Mouse (Mus musculus) forebrain, embryonic 10.5 days (tissue): ENCODE results near the gene Il6st. TPM values are rescaled to one million over a fixed set of nuclear protein-coding genes. Genes with fewer than 3 reads are reported as not detected.
A peak's percentile ranks its signal among the peaks of the same experiment; 100 is the strongest.

ENCODE experiments used
- DNase-seq: peaks from one replicate; pipeline ENCODE4 v3.0.0-alpha.2; 2017; ENCODE audit warnings: low spot score; ENCODE audit errors: extremely low spot score
- H3K27ac ChIP-seq: fragments of 300-500 bp; sonication (generic); 2 replicates; pipeline ENCODE4 v1.5.1; 2016; ENCODE audit warnings: mild to moderate bottlenecking
- H3K27me3 ChIP-seq: fragments of 300-500 bp; sonication (generic); 2 replicates; pipeline ENCODE4 v1.6.1; 2016; ENCODE audit warnings: mild to moderate bottlenecking; ENCODE audit not compliant: poor library complexity, severe bottlenecking
- H3K36me3 ChIP-seq: fragments of 300-500 bp; sonication (generic); replicated peaks from 2 replicates; pipeline ENCODE4 v1.6.1; 2016; ENCODE audit warnings: mild to moderate bottlenecking, moderate library complexity
- H3K4me1 ChIP-seq: fragments of 300-500 bp; sonication (generic); 2 replicates; pipeline ENCODE4 v1.6.1; 2016
- H3K4me3 ChIP-seq: fragments of 300-500 bp; sonication (generic); 2 replicates; pipeline ENCODE4 v1.5.1; 2016; ENCODE audit warnings: mild to moderate bottlenecking, moderate library complexity
- H3K9me3 ChIP-seq: fragments of 300-500 bp; sonication (generic); 2 replicates; pipeline ENCODE4 v1.6.1; 2016; ENCODE audit warnings: mild to moderate bottlenecking, moderate library complexity
- WGBS: fragments of 180-500 bp; shearing (Covaris S2); methylation state at CpG from one replicate; pipeline ENCODE4 v1.1.7; 2016; 5-methylcytosine and 5-hydroxymethylcytosine counted together
- polyA plus RNA-seq: library from polyadenylated mRNA; unstranded; fragments of >200 nt; fragmentation: Nextera tagmentation; extraction: Ambion mirVana; gene quantifications from 2 replicates; pipeline ENCODE4 v1.2.1, GENCODE M21; 2016

The Il6st gene
- polyA plus RNA-seq, 1 experiment from 2014 or later, result 20.4 TPM

DNA sequence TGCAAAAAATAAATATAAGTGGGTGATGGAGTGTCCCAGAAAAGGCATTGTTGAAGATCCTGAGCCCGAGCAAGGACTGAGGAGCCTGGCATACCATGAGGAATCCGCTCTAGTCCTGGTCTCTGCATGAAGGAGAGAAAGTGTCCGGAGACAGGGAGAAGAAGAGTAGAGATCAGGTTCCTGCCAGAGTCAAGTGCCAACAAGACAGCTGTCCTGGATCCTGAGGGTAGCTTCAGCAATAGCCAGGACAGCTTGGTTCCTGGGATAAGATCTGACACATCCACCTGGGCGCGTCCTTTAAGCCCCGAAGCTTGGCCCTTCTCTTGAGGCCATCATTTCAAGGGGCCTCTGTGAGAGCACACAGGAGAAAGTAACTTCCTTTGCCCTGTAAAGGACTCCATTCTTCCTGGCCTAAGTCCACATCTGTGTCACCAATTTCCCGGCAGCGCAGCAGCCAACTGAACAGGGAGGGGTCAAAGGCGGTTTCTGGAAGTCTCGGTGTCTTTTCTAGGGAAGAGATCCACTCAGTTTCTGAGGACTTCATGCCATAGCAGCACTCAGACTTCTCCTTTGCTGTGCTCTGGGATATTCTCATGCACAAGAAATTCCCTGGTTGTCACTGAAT lies 59.6 kb downstream of the Il6st start:
- Histone ChIP-seq H3K27me3 (no peaks in the 10 kb centered on the region), H3K4me3 (no peak overlapping the region), H3K36me3 (no peaks in the 10 kb centered on the region), H3K9me3 (peaks cover 5% of the 10 kb centered on the region; the same call in 1 of the 2 replicates), H3K4me1 (no peaks in the 10 kb centered on the region), H3K27ac (no peak overlapping the region)
- WGBS, result 88% methylated on average over 10 of the region's 10 CpGs
- DNase-seq, result no peak

DNA sequence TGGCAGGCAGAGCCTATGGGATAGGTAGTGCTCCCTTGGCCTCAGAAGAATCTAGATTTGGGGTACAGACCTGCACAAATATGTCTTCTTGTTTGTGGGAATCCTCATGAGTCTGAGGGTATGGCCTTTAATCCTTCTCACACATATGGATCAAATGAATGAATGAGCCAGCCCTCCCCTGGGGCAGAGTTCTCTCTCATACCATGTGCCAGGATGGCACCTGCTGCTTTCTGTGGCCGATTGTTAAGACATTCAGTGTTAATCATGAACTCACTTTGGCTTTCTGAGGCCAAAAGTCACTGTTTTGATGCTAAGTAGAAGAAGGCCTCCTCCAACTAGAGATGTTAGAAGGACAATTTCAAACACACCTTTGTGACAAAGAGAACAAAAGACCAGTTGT lies 63.3 kb downstream of the Il6st start:
- Histone ChIP-seq H3K27me3 (no peaks in the 10 kb centered on the region), H3K9me3 (peaks cover 3% of the 10 kb centered on the region; the same call in 1 of the 2 replicates), H3K27ac (no peak overlapping the region), H3K4me1 (no peaks in the 10 kb centered on the region), H3K36me3 (no peaks in the 10 kb centered on the region), H3K4me3 (no peak overlapping the region)
- WGBS, result 61% methylated on average over 1 of the region's 1 CpGs
- DNase-seq, result no peak

DNA sequence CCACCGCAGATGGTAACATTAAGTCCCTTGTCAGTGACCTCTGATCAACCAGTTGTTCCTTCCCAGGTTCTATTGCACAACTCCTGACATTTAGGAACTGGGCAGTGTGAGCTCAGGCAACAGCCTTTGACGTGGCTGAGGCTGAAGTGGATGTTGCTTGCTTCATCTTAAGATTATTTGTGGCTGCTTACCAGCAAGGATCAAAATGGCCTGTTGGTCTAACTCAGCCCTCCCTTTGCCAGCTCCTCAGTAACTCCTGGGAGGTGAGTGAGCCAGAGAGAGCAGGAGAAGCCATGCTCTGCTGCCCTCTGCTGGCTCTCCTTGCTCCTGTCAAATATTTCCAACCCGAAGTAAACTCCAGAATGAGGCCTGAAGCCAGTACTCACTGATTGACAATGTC lies 66.0 kb downstream of the Il6st start:
- peak; percentile 47 for DNase-seq
- Histone ChIP-seq H3K4me1 (no peaks in the 10 kb centered on the region), H3K27ac (no peak overlapping the region), H3K9me3 (peaks cover 3% of the 10 kb centered on the region; the same call in 1 of the 2 replicates), H3K27me3 (no peaks in the 10 kb centered on the region), H3K36me3 (no peaks in the 10 kb centered on the region), H3K4me3 (no peak overlapping the region)
- WGBS, result 38% methylated on average over 3 of the region's 3 CpGs

DNA sequence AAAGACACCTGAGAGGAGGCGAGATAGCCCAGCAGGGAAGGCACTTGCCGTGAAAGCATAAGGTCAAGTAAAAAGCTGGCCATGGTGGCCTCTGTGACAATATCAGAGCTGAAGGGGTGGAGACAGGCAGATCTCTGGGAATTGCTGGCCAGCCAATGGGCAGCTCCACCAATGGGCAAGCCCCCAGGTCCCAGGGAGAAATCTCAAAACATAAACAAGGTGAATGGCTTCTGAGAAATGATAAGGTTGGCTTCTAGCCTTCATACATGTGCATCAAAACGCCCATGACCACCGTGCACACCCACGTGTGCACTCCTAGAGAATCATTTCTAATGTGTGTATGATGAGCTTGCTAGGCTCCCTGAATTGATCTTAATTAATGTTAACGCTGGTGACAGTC lies 68.4 kb downstream of the Il6st start:
- no peaks in the 10 kb centered on the region for H3K36me3 ChIP-seq
- no peaks in the 10 kb centered on the region for H3K4me1 ChIP-seq
- 90% methylated on average over 6 of the region's 6 CpGs for WGBS

DNA sequence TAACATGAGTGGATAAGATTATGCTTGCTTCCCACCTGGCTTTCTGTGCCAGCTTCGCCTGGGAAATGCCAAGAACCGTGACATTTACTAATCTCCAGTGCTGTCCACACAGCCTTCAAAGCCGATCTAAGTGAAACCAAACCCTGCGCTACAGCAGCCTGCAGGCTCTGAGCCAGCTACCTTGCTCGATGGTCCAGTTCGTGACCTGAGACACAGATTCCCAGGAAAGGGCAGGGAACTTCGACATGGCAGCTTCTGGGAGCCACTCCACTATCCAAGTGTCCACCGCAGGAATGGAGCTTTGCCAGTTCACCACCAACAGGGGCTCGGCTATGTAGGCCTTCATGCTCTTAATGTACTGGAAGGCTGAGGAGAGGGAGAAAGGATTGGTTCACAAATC lies 69.7 kb downstream of the Il6st start:
- Histone ChIP-seq H3K4me3 (no peak overlapping the region), H3K9me3 (no peaks in the 10 kb centered on the region), H3K36me3 (no peaks in the 10 kb centered on the region), H3K27ac (no peak overlapping the region), H3K27me3 (no peaks in the 10 kb centered on the region), H3K4me1 (no peaks in the 10 kb centered on the region)
- WGBS, result 82% methylated on average over 9 of the region's 9 CpGs
- DNase-seq, result no peak

More for the DNA sequence above, 68.4 kb downstream of the Il6st start:
- DNase-seq, result no peak
- Histone ChIP-seq H3K27ac (no peak overlapping the region), H3K27me3 (no peaks in the 10 kb centered on the region), H3K4me3 (no peak overlapping the region), H3K9me3 (no peaks in the 10 kb centered on the region)

DNA sequence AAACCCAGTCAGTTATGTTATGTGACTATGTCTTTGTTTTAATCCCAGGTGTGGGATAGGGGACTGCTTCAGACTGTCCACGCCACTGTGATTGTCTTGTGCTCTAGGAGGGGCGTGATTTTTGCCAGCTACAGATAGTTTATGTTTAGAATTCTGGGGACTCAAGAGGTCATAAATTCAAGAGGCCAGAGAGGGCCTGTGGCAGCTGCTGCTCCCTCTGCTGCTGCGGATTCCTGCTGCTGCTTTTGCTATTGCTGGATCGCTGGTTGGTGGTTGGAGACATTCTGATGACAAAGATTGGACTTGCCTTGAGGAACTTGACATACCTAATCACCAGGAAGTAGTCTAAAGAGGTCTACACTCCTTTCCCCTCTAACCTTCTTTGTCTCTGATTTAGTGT lies 72.7 kb downstream of the Il6st start:
- DNase-seq, result no peak
- H3K36me3 ChIP-seq, result no peaks in the 10 kb centered on the region
- H3K4me3 ChIP-seq, result no peak overlapping the region
- H3K27ac ChIP-seq, result no peak overlapping the region
- WGBS, result 82% methylated on average over 4 of the region's 4 CpGs
- H3K9me3 ChIP-seq, result no peaks in the 10 kb centered on the region
- H3K4me1 ChIP-seq, result no peaks in the 10 kb centered on the region
- H3K27me3 ChIP-seq, result no peaks in the 10 kb centered on the region

DNA sequence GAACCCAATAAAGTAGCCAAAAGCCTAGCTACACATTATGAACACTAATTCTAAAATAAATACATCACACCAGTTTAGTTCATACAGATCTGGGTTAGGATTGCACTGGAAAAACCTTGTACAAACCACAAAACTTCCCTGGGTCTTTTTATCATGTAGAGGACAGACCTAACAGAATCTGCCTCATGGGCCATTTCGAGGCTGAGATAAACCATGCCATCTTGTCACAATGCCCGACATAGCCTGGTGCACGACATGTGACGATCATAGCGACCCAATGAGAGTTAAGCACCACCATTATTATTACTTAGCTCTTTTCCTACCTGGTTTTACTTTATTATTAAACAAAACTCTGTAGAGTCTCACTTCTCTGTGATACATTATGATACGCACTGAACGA lies 73.2 kb downstream of the Il6st start:
- Histone ChIP-seq H3K4me1 (no peaks in the 10 kb centered on the region), H3K27ac (no peak overlapping the region), H3K36me3 (no peaks in the 10 kb centered on the region), H3K4me3 (no peak overlapping the region), H3K9me3 (no peaks in the 10 kb centered on the region), H3K27me3 (no peaks in the 10 kb centered on the region)
- WGBS, result 97% methylated on average over 7 of the region's 7 CpGs
- DNase-seq, result no peak

DNA sequence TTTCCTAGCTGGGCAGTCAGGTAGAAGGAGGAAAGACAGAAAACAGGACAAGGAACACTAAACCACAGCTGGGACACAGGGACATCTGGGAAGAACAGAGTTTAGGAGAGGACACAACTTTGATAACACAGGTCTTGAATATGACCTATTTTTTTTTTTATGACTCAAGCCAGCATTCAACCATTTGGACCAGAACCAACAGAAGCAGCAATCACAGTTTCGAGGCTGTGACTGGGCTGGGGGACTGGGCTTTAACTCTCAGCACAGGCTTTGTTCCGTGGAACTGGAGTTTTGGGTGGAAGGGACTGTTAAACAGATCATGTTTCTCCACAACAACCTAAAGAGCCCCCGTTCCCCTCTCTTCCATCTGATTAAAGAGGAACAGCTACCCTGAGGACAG lies 76.7 kb downstream of the Il6st start:
- Histone ChIP-seq H3K9me3 (no peaks in the 10 kb centered on the region), H3K4me3 (no peak overlapping the region), H3K27me3 (no peaks in the 10 kb centered on the region), H3K27ac (no peak overlapping the region), H3K4me1 (no peaks in the 10 kb centered on the region), H3K36me3 (no peaks in the 10 kb centered on the region)
- no peak for DNase-seq
- WGBS, result 73% methylated on average over 3 of the region's 3 CpGs

DNA sequence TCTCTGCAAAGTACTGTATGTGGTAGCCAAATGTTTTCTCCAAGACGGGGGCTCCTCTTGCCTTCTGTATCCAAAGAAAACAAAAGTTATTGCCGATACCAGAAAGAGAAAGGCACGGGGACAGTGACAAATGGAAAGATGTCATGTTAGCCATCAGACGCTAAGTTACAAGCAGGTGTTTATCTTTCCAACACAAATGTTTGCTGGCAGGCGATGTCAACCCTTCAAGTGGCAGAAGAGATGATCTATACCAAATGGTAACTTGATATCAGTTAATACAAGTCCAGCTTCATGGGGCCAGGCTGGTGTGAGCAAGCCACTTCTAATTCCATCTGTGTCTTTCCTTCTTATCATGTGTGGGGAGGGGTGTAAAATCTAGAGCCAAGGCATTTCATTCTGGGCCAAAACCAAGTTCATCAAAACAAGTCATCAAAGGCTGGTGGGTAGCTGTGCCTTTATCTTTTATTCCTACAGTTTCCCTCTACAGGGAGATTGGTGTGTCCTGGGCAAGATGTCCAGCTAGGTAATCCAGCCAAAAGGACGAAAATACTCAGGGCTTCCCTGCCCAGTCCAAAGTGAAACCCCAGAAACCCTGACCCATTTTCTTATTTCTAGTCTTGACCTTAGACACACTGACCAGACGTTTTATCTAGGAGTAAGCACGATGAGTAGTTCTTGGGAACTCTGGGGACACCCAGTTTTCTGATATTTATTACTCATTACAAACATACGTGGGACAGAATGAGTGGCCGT lies 77.5 kb downstream of the Il6st start:
- Histone ChIP-seq H3K4me3 (no peak overlapping the region), H3K27ac (no peak overlapping the region), H3K36me3 (no peaks in the 10 kb centered on the region), H3K4me1 (no peaks in the 10 kb centered on the region), H3K27me3 (no peaks in the 10 kb centered on the region), H3K9me3 (no peaks in the 10 kb centered on the region)
- no peak for DNase-seq
- WGBS, result 88% methylated on average over 10 of the region's 10 CpGs

DNA sequence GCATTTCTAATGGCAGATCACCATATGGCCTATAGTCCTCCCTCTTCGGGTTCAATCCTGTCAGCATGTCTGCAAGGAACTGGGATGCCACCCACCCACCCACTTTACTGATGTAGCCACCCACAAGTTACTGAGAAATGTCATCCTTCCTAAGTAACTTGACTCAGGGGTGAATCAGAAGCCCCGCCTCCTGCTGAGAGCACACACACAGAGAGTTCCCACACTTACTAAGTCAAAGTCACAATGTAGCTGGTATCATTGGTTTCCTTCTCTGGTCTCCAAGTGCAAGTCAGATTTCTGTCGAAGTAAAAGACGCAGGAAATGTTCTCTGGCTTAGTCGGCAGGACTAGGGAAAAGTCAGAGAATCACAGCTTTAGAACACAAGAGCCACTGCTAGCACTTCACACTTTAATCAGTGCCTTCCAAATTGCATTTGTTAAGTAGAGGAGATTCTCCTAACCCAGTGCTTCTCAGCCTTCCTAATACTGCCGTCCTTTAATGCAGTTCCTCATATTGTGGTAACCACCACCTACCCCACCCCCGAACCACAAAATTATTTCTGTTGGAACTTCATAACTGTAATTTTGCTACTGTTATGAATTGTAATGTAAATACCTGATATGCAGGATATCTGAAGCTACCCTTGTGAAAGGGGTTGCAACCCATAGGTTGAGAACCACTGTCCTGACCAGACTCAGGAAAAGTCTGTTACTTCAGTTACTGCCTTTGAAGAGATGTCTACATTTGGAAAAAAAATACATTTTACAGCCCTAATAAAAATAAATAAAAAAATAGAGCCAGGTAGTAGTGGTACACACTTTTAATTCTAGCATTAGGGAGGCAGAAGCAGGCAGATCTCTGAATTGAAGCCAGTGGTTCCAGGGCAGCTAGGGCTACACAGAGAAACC lies 88.0 kb downstream of the Il6st start:
- 87% methylated on average over 7 of the region's 7 CpGs for WGBS
- Histone ChIP-seq H3K9me3 (no peaks in the 10 kb centered on the region), H3K27me3 (no peaks in the 10 kb centered on the region), H3K4me1 (no peaks in the 10 kb centered on the region), H3K27ac (no peak overlapping the region), H3K4me3 (no peak overlapping the region), H3K36me3 (no peaks in the 10 kb centered on the region)
- DNase-seq, result no peak

DNA sequence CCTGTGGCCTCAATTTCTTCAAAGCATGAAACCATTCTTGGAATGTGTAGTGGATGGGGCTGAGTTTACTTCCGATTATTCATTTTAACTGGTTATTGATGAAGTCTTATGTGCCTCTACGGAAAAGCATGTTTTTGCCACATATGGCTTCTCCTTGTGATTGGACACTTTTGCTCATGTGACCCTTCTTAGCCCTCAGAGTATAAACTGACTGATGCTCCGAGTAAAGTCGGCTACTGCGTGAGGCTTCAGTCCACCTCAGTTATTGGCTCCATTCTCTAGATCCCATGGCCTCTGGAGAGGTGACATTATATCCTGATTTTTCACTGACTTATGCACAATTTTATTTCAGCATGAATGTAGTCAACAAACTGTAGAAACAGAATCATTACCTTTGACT lies 89.4 kb downstream of the Il6st start:
- H3K4me1 ChIP-seq, result no peaks in the 10 kb centered on the region
- H3K27ac ChIP-seq, result no peak overlapping the region
- H3K9me3 ChIP-seq, result no peaks in the 10 kb centered on the region
- no peak for DNase-seq
- H3K27me3 ChIP-seq, result no peaks in the 10 kb centered on the region
- 94% methylated on average over 5 of the region's 5 CpGs for WGBS
- no peaks in the 10 kb centered on the region for H3K36me3 ChIP-seq
- no peak overlapping the region for H3K4me3 ChIP-seq

DNA sequence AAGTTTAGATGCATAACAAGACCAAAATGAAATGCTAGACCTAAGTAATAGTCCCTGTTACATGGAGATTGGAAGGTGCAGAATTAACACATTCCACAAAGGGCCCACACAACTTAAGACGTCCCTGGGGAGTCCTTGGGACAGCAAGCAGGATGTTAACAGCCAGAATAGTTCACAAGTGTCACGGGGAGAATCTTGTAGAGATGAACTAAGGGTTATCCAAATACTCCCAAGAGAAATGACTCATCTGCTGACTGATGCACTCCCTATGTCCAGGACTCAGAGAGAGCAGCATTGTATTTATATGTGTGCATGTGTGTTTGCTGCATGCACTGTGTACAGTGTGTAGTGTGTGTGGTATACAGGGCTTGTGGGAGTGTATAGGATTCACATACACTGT lies 92.6 kb downstream of the Il6st start:
- no peaks in the 10 kb centered on the region for H3K4me1 ChIP-seq
- H3K27ac ChIP-seq, result no peak overlapping the region
- no peak overlapping the region for H3K4me3 ChIP-seq
- no peaks in the 10 kb centered on the region for H3K36me3 ChIP-seq
- WGBS, result 71% methylated on average over 2 of the region's 2 CpGs
- H3K27me3 ChIP-seq, result no peaks in the 10 kb centered on the region
- DNase-seq, result no peak
- no peaks in the 10 kb centered on the region for H3K9me3 ChIP-seq
